Mouse (Mus musculus): Measurements from ENCODE around the gene Reep1.

DNA sequence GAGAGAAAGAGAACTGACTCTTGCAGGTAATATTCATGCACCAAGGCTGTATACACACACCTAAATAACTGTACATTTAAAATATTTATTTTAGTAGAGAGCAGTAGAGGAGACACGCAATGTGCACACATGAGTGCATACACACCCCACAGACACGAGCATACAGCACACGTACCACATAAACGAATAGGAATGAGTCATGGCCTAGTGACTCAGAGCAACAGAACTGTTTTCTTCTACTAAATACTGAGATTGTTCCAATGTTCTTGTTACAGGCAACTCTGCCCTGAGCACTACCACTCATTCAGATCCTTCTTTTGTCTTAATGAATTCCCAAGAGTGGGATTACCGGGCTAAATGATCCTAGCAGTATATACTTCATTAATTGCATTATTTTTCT, 70.7 kb downstream of the Reep1 start:
- TF ChIP-seq CTCF (IDR thresholded peaks at IDR 0.05; ENCODE audit: low read depth, low read length) (no peak), POLR2A (IDR thresholded peaks at IDR 0.05; ENCODE audit: insufficient read depth, low read length) (no peak), EP300 (IDR thresholded peaks at IDR 0.05; ENCODE audit: insufficient read depth, low read depth, low read length) (no peak)

Data from ES-Bruce4 (cell line).